Mouse (Mus musculus) midbrain, embryonic 16.5 days (tissue): ENCODE data around the gene Acsl1. TPM values are rescaled to one million over a fixed set of nuclear protein-coding genes. Genes with fewer than 3 reads are reported as not detected.
A peak's percentile ranks its signal among the peaks of the same experiment; 100 is the strongest.

Experiments
- ATAC-seq: fragments of 200-750 bp; cut with Nextera tagmentation; 2 replicates; pipeline ENCODE4 v1.8.0; 2017; ENCODE audit warnings: moderate TSS enrichment
- H3K27ac ChIP-seq: fragments of 300-500 bp; sonication (generic); 2 replicates; pipeline ENCODE4 v1.5.1; 2014; ENCODE audit warnings: mild to moderate bottlenecking, low read length, mixed read lengths
- H3K27me3 ChIP-seq: fragments of 300-500 bp; sonication (generic); 2 replicates; pipeline ENCODE4 v1.6.1; 2014; ENCODE audit warnings: low read depth, low read length, mixed read lengths; ENCODE audit not compliant: control insufficient read depth, insufficient read depth
- H3K36me3 ChIP-seq: fragments of 300-500 bp; sonication (generic); 2 replicates; pipeline ENCODE4 v1.6.1; 2014; ENCODE audit warnings: mild to moderate bottlenecking, low read length, moderate library complexity, mixed read lengths; ENCODE audit not compliant: control insufficient read depth, insufficient read depth
- H3K4me1 ChIP-seq: fragments of 300-500 bp; sonication (generic); 2 replicates; pipeline ENCODE4 v1.6.1; 2014; ENCODE audit warnings: mild to moderate bottlenecking, low read length, mixed read lengths; ENCODE audit not compliant: control insufficient read depth, insufficient read depth
- H3K4me2 ChIP-seq: fragments of 300-500 bp; sonication (generic); 2 replicates; pipeline ENCODE4 v1.6.1; 2014; ENCODE audit warnings: mild to moderate bottlenecking, low read length, mixed read lengths
- H3K4me3 ChIP-seq: fragments of 300-500 bp; sonication (generic); 2 replicates; pipeline ENCODE4 v1.5.1; 2014; ENCODE audit warnings: low read depth, mild to moderate bottlenecking, low read length, moderate library complexity, mixed read lengths
- H3K9ac ChIP-seq: fragments of 300-500 bp; sonication (generic); 2 replicates; pipeline ENCODE4 v1.6.1; 2014; ENCODE audit warnings: low read depth, low read length, mixed read lengths
- H3K9me3 ChIP-seq: fragments of 300-500 bp; sonication (generic); replicated peaks from 2 replicates; pipeline ENCODE4 v1.6.1; 2014; ENCODE audit warnings: mild to moderate bottlenecking, low read length, mixed read lengths; ENCODE audit not compliant: control insufficient read depth, poor library complexity, severe bottlenecking
- WGBS: fragments of 180-500 bp; shearing (Covaris S2); extraction: QIAGEN DNeasy Blood & Tissue Kit; methylation state at CpG from one replicate; pipeline ENCODE4 v1.1.7; 2014; 5-methylcytosine and 5-hydroxymethylcytosine counted together
- polyA plus RNA-seq: library from polyadenylated mRNA; unstranded; fragments of >200 nt; fragmentation: Nextera tagmentation; extraction: Ambion mirVana; gene quantifications from 2 replicates; pipeline ENCODE4 v1.2.1, GENCODE M21; 2015

Gene Acsl1
- polyA plus RNA-seq, 1 experiment from 2014 or later = 20.2 TPM

GRCm38 (mm10) chr8:46479794-46480532 lies 9.1 kb downstream of the Acsl1 start:
- no peak overlapping the region for H3K4me2 ChIP-seq
- H3K4me3 ChIP-seq = no peak overlapping the region
- ATAC-seq = no peak
- no peak overlapping the region for H3K27ac ChIP-seq
- no peak overlapping the region for H3K9ac ChIP-seq
- 73% methylated on average over 7 of the region's 7 CpGs for WGBS
- no peaks in the 10 kb centered on the region for H3K36me3 ChIP-seq
- H3K27me3 ChIP-seq = no peaks in the 10 kb centered on the region
- peaks cover 4% of the 10 kb centered on the region; the same call in 1 of the 2 replicates for H3K4me1 ChIP-seq
- no peaks in the 10 kb centered on the region for H3K9me3 ChIP-seq

- H3K4me2 ChIP-seq = no peak overlapping the region
- WGBS = 66% methylated on average over 6 of the region's 6 CpGs
- H3K9me3 ChIP-seq = no peaks in the 10 kb centered on the region
- no peak overlapping the region for H3K27ac ChIP-seq
- H3K4me3 ChIP-seq = no peak overlapping the region
- H3K9ac ChIP-seq = no peak overlapping the region
- H3K36me3 ChIP-seq = no peaks in the 10 kb centered on the region
- ATAC-seq = no peak
- no peaks in the 10 kb centered on the region for H3K27me3 ChIP-seq
- peaks cover 4% of the 10 kb centered on the region; the same call in 1 of the 2 replicates for H3K4me1 ChIP-seq
Observed at GRCm38 (mm10) chr8:46480533-46480900, 9.7 kb downstream of the Acsl1 start.

GRCm38 (mm10) chr8:46482771-46483170 lies 11.9 kb downstream of the Acsl1 start:
- ATAC-seq = no peak
- no peak overlapping the region for H3K4me3 ChIP-seq
- WGBS = 90% methylated on average over 4 of the region's 4 CpGs

GRCm38 (mm10) chr8:46483247-46483646 lies 12.4 kb downstream of the Acsl1 start:
- no peaks in the 10 kb centered on the region for H3K9me3 ChIP-seq
- H3K4me2 ChIP-seq = no peak overlapping the region
- no peak overlapping the region for H3K9ac ChIP-seq
- WGBS = 83% methylated on average over 4 of the region's 4 CpGs
- ATAC-seq = no peak
- no peaks in the 10 kb centered on the region for H3K27me3 ChIP-seq
- no peak overlapping the region for H3K27ac ChIP-seq
- no peaks in the 10 kb centered on the region for H3K36me3 ChIP-seq
- H3K4me3 ChIP-seq = no peak overlapping the region
- H3K4me1 ChIP-seq = peaks cover 4% of the 10 kb centered on the region; the same call in 1 of the 2 replicates

More at GRCm38 (mm10) chr8:46482771-46483170, 11.9 kb downstream of the Acsl1 start:
- Histone ChIP-seq H3K9ac (no peak overlapping the region), H3K27me3 (no peaks in the 10 kb centered on the region), H3K36me3 (no peaks in the 10 kb centered on the region), H3K27ac (no peak overlapping the region), H3K4me2 (no peak overlapping the region), H3K9me3 (no peaks in the 10 kb centered on the region), H3K4me1 (peaks cover 4% of the 10 kb centered on the region; the same call in 1 of the 2 replicates)

GRCm38 (mm10) chr8:46484077-46484476 lies 13.2 kb downstream of the Acsl1 start:
- 39% methylated on average over 4 of the region's 4 CpGs for WGBS
- no peak overlapping the region for H3K27ac ChIP-seq
- H3K4me1 ChIP-seq = peaks cover 6% of the 10 kb centered on the region; the same call in 1 of the 2 replicates
- no peaks in the 10 kb centered on the region for H3K27me3 ChIP-seq
- H3K4me2 ChIP-seq = no peak overlapping the region
- no peaks in the 10 kb centered on the region for H3K9me3 ChIP-seq
- H3K4me3 ChIP-seq = no peak overlapping the region
- ATAC-seq = no peak
- no peak overlapping the region for H3K9ac ChIP-seq
- no peaks in the 10 kb centered on the region for H3K36me3 ChIP-seq

- H3K9me3 ChIP-seq = no peaks in the 10 kb centered on the region
- no peak overlapping the region for H3K4me2 ChIP-seq
- no peak overlapping the region for H3K4me3 ChIP-seq
- H3K4me1 ChIP-seq = peaks cover 4% of the 10 kb centered on the region; the same call in 1 of the 2 replicates
- WGBS = 94% methylated on average over 8 of the region's 8 CpGs
- no peak overlapping the region for H3K27ac ChIP-seq
- no peaks in the 10 kb centered on the region for H3K27me3 ChIP-seq
- H3K9ac ChIP-seq = no peak overlapping the region
- no peaks in the 10 kb centered on the region for H3K36me3 ChIP-seq
- ATAC-seq = no peak
Observed at GRCm38 (mm10) chr8:46484931-46485463, 14.2 kb downstream of the Acsl1 start.

GRCm38 (mm10) chr8:46488085-46488561 lies 17.3 kb downstream of the Acsl1 start:
- no peaks in the 10 kb centered on the region for H3K36me3 ChIP-seq
- no peak overlapping the region for H3K4me2 ChIP-seq
- ATAC-seq = peak; percentile 64
- H3K27me3 ChIP-seq = no peaks in the 10 kb centered on the region
- WGBS = 31% methylated on average over 7 of the region's 7 CpGs
- no peak overlapping the region for H3K9ac ChIP-seq
- no peaks in the 10 kb centered on the region for H3K9me3 ChIP-seq
- 0 out of 2 replicates have a peak, but pooled peaks cover 2% of the 10 kb centered on the region for H3K4me1 ChIP-seq
- H3K4me3 ChIP-seq = no peak overlapping the region
- H3K27ac ChIP-seq = no peak overlapping the region

GRCm38 (mm10) chr8:46489196-46489595 lies 18.4 kb downstream of the Acsl1 start:
- 76% methylated on average over 1 of the region's 1 CpGs for WGBS
- no peaks in the 10 kb centered on the region for H3K9me3 ChIP-seq
- no peak overlapping the region for H3K4me3 ChIP-seq
- H3K4me1 ChIP-seq = 0 out of 2 replicates have a peak, but pooled peaks cover 2% of the 10 kb centered on the region
- no peaks in the 10 kb centered on the region for H3K36me3 ChIP-seq
- H3K4me2 ChIP-seq = no peak overlapping the region
- no peak overlapping the region for H3K9ac ChIP-seq
- ATAC-seq = no peak
- H3K27ac ChIP-seq = no peak overlapping the region
- H3K27me3 ChIP-seq = no peaks in the 10 kb centered on the region

- Histone ChIP-seq H3K4me1 (0 out of 2 replicates have a peak, but pooled peaks cover 2% of the 10 kb centered on the region), H3K4me2 (no peak overlapping the region), H3K9ac (no peak overlapping the region), H3K4me3 (no peak overlapping the region), H3K9me3 (no peaks in the 10 kb centered on the region), H3K36me3 (no peaks in the 10 kb centered on the region), H3K27ac (no peak overlapping the region), H3K27me3 (no peaks in the 10 kb centered on the region)
- WGBS = 94% methylated on average over 8 of the region's 8 CpGs
- no peak for ATAC-seq
Observed at GRCm38 (mm10) chr8:46490250-46490649, 19.4 kb downstream of the Acsl1 start.
